Mouse (Mus musculus) G1E-ER4 (cell line): ENCODE data around the gene Rd3. TPM values are rescaled to one million over a fixed set of nuclear protein-coding genes. Genes with fewer than 3 reads are reported as not detected.

ENCODE experiments used
- GATA1 ChIP-seq: IDR thresholded peaks from one replicate; pipeline ENCODE4 v1.8.0; 2012; ENCODE audit warnings: low read length, inconsistent platforms
- polyA plus RNA-seq: library from polyadenylated mRNA; stranded (reverse); fragments of >175 nt; gene quantifications from 2 replicates; pipeline ENCODE4 v1.2.3, GENCODE M21; 2012

The Rd3 gene
- polyA plus RNA-seq: not detected in 2 replicates

- TF ChIP-seq GATA1: no peak
These were observed at the start of gene Rd3 for GRCm38 (mm10) chr1:191977187-191977586. TSS of gene Rd3 (plus strand) at chr1:191977370.

- TF ChIP-seq GATA1: no peak
These were observed 48.8 kb upstream of the Rd3 start for GRCm38 (mm10) chr1:191928345-191928744.

GRCm38 (mm10) chr1:191929065-191929464 lies 48.1 kb upstream of the Rd3 start:
- no peak for TF ChIP-seq GATA1

- TF ChIP-seq GATA1: no peak
These were observed 47.2 kb upstream of the Rd3 start for GRCm38 (mm10) chr1:191929897-191930524.

GRCm38 (mm10) chr1:191930525-191931105 lies 46.6 kb upstream of the Rd3 start:
- no peak for TF ChIP-seq GATA1

GRCm38 (mm10) chr1:191932286-191932985 lies 44.7 kb upstream of the Rd3 start:
- TF ChIP-seq GATA1: no peak

- TF ChIP-seq GATA1: no peak
These were observed 44.1 kb upstream of the Rd3 start for GRCm38 (mm10) chr1:191932986-191933632.

GRCm38 (mm10) chr1:191943638-191944037 lies 33.5 kb upstream of the Rd3 start:
- no peak for TF ChIP-seq GATA1

GRCm38 (mm10) chr1:191945341-191945740 lies 31.8 kb upstream of the Rd3 start:
- TF ChIP-seq GATA1: no peak

- no peak for TF ChIP-seq GATA1
These were observed 31.4 kb upstream of the Rd3 start for GRCm38 (mm10) chr1:191945756-191946155.

GRCm38 (mm10) chr1:191946261-191946660 lies 30.9 kb upstream of the Rd3 start:
- no peak for TF ChIP-seq GATA1

- TF ChIP-seq GATA1: no peak
These were observed 30.3 kb upstream of the Rd3 start for GRCm38 (mm10) chr1:191946835-191947234.

GRCm38 (mm10) chr1:191947796-191948195 lies 29.4 kb upstream of the Rd3 start:
- no peak for TF ChIP-seq GATA1

GRCm38 (mm10) chr1:191948600-191948999 lies 28.6 kb upstream of the Rd3 start:
- no peak for TF ChIP-seq GATA1

- no peak for TF ChIP-seq GATA1
These were observed 26.6 kb upstream of the Rd3 start for GRCm38 (mm10) chr1:191950611-191951010.

GRCm38 (mm10) chr1:191952733-191953335 lies 24.3 kb upstream of the Rd3 start:
- no peak for TF ChIP-seq GATA1
